Mouse (Mus musculus): ENCODE results near the gene H1f0.
A peak's percentile ranks its signal among the peaks of the same experiment; 100 is the strongest.

GRCm38 (mm10) chr15:79038853-79039252, 10.6 kb downstream of the H1f0 start:
- TF ChIP-seq CTCF (conservative IDR thresholded peaks at IDR 0.05; ENCODE audit: insufficient read depth, insufficient read length, low read depth, low read length), result peak; percentile 99
- no peak for TF ChIP-seq POLR2A (IDR thresholded peaks at IDR 0.05; ENCODE audit: low read depth, low read length)

Data from kidney, adult 2 months (tissue).